Mouse (Mus musculus): ENCODE data around the gene 4930579F01Rik.

DNA sequence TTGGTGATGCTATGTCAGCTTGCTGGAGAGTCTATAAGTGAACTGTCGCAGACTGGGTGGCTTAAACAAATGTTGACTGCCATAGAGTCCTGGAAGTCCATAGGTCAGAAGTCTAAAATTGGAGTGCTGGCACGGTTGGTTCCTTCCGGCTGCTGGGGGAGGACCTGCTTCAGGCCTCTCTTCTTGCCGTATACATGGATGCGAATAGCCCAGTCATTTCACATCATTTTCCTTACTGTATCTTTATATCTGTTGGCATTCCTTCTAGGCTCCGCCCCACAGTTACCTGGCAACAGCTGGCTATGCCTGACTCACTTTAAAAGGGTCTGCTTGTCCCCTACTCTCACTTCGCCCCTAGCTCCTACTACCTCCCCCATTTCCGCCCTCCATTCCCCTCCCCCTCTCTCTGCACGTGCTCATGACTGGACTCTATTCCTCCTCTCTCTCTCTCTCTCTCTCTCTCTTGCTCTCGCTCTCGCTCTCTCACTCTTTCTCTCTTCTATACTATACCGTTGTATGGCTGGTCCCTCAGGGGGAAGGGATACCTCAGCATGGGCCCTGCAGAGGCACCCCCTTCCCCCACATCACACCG lies 30.8 kb upstream of the 4930579F01Rik start:
- no peak for TF ChIP-seq CTCF (conservative IDR thresholded peaks at IDR 0.05; ENCODE audit: low read length)
- TF ChIP-seq POU5F1 (IDR thresholded peaks at IDR 0.05; ENCODE audit: borderline replicate concordance, low read length) = no peak
- no peak for TF ChIP-seq NANOG (IDR thresholded peaks at IDR 0.05; ENCODE audit: borderline replicate concordance, low read length)
